Mouse (Mus musculus): ENCODE measurements around the gene H13. TPM values are rescaled to one million over a fixed set of nuclear protein-coding genes. Genes with fewer than 3 reads are reported as not detected.

The H13 gene
- total RNA-seq, 2 experiments from 2014 or later: 169 to 173 TPM

- DNase-seq: no peak
Measured at GRCm38 (mm10) chr2:152703596-152704255, 34.5 kb downstream of the H13 start.

- no peak for DNase-seq
Measured at GRCm38 (mm10) chr2:152704256-152704605, 35.0 kb downstream of the H13 start.

DNA sequence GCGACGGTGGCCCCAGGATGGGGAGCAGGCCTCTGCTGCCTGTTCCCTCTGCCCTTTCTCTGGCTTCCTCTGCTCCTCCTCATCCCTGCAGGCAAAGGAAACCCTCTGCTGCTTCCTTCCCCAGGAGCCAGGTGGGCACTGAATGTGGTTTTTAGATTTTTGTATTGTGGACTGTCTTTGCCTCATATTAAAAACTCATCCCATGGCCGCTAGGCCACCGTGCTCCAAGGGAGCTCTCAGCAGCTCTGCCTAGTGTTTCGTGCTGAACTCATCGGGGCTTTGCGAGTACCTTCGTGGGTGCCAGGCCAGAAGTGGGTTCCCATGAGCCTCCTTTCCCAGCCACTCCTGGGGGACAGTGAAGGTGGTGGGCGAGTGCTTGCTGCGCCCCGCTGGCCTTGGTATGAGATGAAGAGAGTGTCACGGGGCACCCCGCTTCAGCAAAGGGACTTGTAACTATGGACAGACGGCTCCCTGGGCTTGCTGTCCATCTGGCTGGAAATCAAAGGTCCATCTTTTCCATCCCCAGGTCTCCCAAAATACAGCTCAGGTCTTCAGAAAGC lies 35.6 kb downstream of the H13 start:
- DNase-seq: no peak

- peak; percentile 71 to 82 for DNase-seq
Measured at GRCm38 (mm10) chr2:152705993-152706571, 36.8 kb downstream of the H13 start.

DNA sequence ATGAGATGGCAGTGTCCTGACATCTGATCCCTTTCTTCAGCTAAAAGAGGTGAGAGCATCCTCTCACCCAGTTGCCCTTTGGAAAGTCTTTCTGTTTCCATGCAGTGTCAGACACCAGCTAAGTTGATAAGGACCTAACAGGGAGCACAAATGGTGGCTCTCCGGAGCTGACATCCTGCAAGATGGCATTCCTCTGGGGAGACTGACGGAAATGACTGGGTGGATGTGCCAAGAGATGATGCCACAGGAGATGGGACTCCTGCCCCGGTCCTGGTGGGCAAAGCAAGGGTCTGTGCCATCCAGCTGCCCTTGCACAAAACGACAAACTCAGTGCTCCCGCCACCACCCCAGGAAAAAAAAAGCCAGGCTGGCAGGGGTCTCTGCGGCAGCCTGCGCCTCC lies 37.9 kb downstream of the H13 start:
- no peak for DNase-seq

GRCm38 (mm10) chr2:152707627-152708026 lies 38.4 kb downstream of the H13 start:
- peak; percentile 96 to 97 for DNase-seq

- DNase-seq: no peak
Measured at GRCm38 (mm10) chr2:152709066-152709465, 39.8 kb downstream of the H13 start.

DNA sequence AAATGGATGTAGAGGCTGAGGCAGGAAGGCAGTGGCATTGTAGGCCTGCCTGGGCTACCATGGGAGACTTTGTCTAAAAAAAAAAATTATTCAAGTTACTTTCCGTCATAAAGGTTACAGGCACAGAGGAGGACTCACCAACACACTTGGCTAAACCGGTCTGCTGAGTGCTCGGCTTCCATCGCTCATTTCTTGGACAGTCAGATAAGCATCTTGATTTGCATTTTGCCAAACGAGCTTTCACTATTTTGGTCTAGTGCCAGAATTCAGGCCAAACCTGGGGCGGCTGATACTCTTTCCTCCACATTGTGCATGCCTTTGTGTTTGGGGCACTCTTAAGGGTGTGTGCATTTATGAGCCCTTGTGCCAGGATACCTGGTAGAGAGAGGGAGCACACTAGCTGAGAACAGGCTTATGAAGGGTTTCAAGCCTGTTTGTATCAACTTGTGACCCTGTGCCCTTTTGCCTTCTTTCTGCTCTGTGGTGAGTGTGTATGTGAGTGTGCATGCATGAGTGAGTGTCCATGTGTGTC lies 47.0 kb downstream of the H13 start:
- no peak for DNase-seq

- no peak for DNase-seq
Measured at GRCm38 (mm10) chr2:152717652-152718051, 48.4 kb downstream of the H13 start.

DNA sequence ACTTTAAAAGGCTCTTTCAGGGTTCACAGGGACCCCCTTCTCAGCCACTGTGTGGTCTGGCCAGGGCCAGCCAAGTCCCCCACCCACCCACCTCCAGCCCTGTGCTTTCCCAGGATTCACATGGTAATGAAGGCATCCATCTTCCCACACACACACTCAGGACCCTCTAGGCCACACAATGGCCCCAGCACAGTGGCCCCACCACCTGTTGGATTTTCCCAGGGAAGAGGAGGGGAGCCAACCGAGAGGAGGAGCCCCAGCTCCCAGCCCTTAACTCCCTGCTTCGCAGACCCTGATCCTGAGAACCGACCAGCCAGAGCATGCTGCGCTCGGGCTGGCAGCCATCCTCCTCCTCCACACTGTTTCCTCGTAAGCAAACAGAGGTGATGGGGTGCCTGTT lies 48.8 kb downstream of the H13 start:
- no peak for DNase-seq

GRCm38 (mm10) chr2:152723651-152724331 lies 54.5 kb downstream of the H13 start:
- DNase-seq: peak; percentile 57 to 70

GRCm38 (mm10) chr2:152724332-152724723 lies 55.1 kb downstream of the H13 start:
- DNase-seq: no peak

- no peak for DNase-seq
Measured at GRCm38 (mm10) chr2:152725178-152725750, 56.0 kb downstream of the H13 start.

GRCm38 (mm10) chr2:152726213-152726612 lies 57.0 kb downstream of the H13 start:
- DNase-seq: no peak

GRCm38 (mm10) chr2:152726751-152727335 lies 57.6 kb downstream of the H13 start:
- peak in 1 of 2 experiments; percentile 26 for DNase-seq

DNA sequence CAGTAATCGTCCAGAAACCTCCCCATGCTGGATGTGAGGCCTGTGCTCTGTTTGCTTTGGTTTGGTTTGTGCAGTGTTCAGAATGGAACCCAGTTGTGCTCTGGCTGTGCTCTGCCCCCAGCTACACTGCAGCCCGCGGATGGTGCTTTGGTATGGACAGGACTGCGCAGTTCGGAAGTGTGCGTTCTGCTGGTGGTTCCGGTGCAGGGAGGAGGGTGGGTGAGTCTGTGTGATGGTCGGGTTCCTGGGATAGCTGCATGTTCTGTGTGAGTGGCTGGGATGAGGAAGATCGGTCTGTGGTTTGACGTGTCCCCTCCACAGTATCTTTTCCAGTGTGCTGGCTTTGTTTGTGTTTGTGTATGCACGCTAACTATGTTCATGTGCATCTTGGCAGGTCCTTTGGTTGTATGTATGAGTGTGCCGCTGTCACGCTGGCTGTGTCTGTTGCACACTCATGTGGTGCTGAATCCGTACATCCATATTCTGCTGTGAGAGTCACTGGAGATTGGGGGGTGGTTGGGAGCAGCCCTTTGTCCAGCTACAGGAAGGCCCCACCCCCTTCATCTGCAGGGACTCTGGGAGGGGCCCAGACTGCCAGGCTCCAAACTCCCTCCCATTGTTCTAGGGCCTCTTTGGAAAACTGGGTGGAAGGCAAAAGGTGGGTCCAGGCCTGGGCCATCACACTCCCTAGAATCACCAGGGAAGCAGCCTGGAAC lies 58.7 kb downstream of the H13 start:
- peak; percentile 28 to 63 for DNase-seq

- DNase-seq: no peak
Measured at GRCm38 (mm10) chr2:152728594-152728993, 59.3 kb downstream of the H13 start.

- DNase-seq: no peak
Measured at GRCm38 (mm10) chr2:152729013-152729635, 59.9 kb downstream of the H13 start.

GRCm38 (mm10) chr2:152729636-152730020 lies 60.4 kb downstream of the H13 start:
- DNase-seq: peak; percentile 75 to 79

DNA sequence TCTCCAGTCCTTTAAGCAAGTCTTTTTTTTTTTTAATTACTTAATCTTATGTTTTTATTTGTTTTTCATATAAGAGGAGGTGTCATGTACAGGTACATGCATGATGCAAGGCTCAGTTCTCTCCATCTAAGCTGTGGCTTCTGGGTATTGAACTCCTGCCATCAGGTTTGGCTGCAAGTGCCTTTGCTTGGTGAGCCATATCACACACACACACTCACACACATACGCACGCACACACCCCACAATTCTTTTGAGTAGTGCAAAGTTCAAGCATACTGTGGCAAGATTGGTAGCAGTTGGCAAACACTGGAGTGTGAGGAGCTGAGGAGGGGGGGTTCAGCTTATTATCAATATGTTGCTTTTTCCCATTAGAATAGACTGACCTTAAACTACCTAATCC lies 63.9 kb downstream of the H13 start:
- DNase-seq: no peak

GRCm38 (mm10) chr2:152734501-152734900 lies 65.2 kb downstream of the H13 start:
- DNase-seq: no peak
